Mouse (Mus musculus): ENCODE measurements around the gene Bicc1.

DNA sequence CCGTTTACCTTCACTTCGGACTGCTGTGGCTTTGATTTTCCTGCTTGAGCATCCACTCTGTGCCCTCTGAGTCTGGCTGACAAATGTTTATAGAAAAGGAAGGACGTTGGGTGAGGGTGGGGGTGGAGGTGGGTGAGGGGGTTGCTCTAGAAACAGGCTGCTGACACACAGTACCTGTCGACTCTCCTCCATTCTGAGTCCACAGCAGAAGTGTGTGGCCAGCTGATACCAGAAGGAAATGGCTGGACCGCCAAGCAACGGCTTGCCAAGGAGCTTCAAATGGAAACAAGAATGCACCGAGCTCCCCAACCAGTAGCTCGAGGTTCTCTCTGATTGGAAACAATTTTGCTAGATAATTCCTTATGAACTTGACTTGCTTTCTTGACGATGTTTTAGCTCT is 182.9 kb downstream of the Bicc1 start:
- TF ChIP-seq CTCF (IDR thresholded peaks at IDR 0.05; ENCODE audit: control insufficient read depth, insufficient read depth, low read length) (no peak), POLR2A (IDR thresholded peaks at IDR 0.05; ENCODE audit: borderline replicate concordance, control insufficient read depth, low read depth, low read length) (no peak)
